Mouse (Mus musculus): ENCODE data around the gene Map3k21. TPM values are rescaled to one million over a fixed set of nuclear protein-coding genes. Genes with fewer than 3 reads are reported as not detected.

Gene Map3k21
- total and polyA plus RNA-seq, 3 experiments: not detected

GRCm38 (mm10) chr8:125960037-125960436 is 49.8 kb downstream of the Map3k21 start (continued):
- TF ChIP-seq SIN3A (IDR thresholded peaks at IDR 0.05; ENCODE audit: low read length): 0 out of 2 replicates have a peak, but pooled peaks have one; percentile 27
- TF ChIP-seq POLR2AphosphoS2 (IDR thresholded peaks at IDR 0.05; ENCODE audit: low read depth, low read length): no peak
- no peak for TF ChIP-seq KAT2A (IDR thresholded peaks at IDR 0.05; ENCODE audit: insufficient replicate concordance, low read length)
- no peak for TF ChIP-seq RCOR1 (conservative IDR thresholded peaks at IDR 0.05; ENCODE audit: low read depth, low read length)
- no peak for TF ChIP-seq JUND (conservative IDR thresholded peaks at IDR 0.05; ENCODE audit: low read depth, low read length)
- TF ChIP-seq ZNF384 (IDR thresholded peaks at IDR 0.05; ENCODE audit: low read depth, low read length): no peak
- no peak for TF ChIP-seq SMC3 (IDR thresholded peaks at IDR 0.05; ENCODE audit: low read depth, low read length)
- TF ChIP-seq TCF12 (IDR thresholded peaks at IDR 0.05; ENCODE audit: low read depth, low read length): peak; percentile 79
- TF ChIP-seq IRF4 (IDR thresholded peaks at IDR 0.05; ENCODE audit: low read depth, low read length): 0 out of 2 replicates have a peak, but pooled peaks have one; percentile 12
- TF ChIP-seq ZKSCAN1 (IDR thresholded peaks at IDR 0.05; ENCODE audit: borderline replicate concordance, low read depth, low read length): no peak
- no peak for TF ChIP-seq CHD2 (IDR thresholded peaks at IDR 0.05; ENCODE audit: low read length)
- TF ChIP-seq ELF1 (IDR thresholded peaks at IDR 0.05; ENCODE audit: low read depth, low read length): peak; percentile 87
- TF ChIP-seq GABPA (IDR thresholded peaks at IDR 0.05; ENCODE audit: insufficient replicate concordance, low read depth, low read length): no peak
- TF ChIP-seq NELFE (IDR thresholded peaks at IDR 0.05; ENCODE audit: low read depth, low read length): peak; percentile 75
- no peak for TF ChIP-seq RAD21 (IDR thresholded peaks at IDR 0.05; ENCODE audit: low read depth, low read length)
- TF ChIP-seq ZC3H11A (IDR thresholded peaks at IDR 0.05; ENCODE audit: low read depth, low read length): no peak
- TF ChIP-seq MAFK (IDR thresholded peaks at IDR 0.05; ENCODE audit: insufficient replicate concordance, low read length): no peak
- peak; percentile 55; the same call in 1 of the 2 replicates for TF ChIP-seq MAX (IDR thresholded peaks at IDR 0.05; ENCODE audit: low read length)
- no peak for TF ChIP-seq NRF1 (IDR thresholded peaks at IDR 0.05; ENCODE audit: low read depth, low read length)

GRCm38 (mm10) chr8:125961790-125962189 is 51.5 kb downstream of the Map3k21 start:
- in situ Hi-C loops (cut with MboI; ENCODE audit: low pct_ligation_motif_present, low pct_unique_long_range_greater_than_20kb, low sequenced_read_pairs): loop anchor here (25.0 kb wide), 2 partner anchors 426 to 526 kb away; partner anchors contain the start of gene Tarbp1
- H3K9me3 ChIP-seq (replicated peaks; ENCODE audit: low read length): peaks cover 7% of the 10 kb centered on the region
- TF ChIP-seq NRF1 (IDR thresholded peaks at IDR 0.05; ENCODE audit: low read depth, low read length) (no peak), USF2 (conservative IDR thresholded peaks at IDR 0.05; ENCODE audit: low read depth, low read length) (no peak), MXI1 (IDR thresholded peaks at IDR 0.05; ENCODE audit: low read depth, low read length) (no peak), MAX (IDR thresholded peaks at IDR 0.05; ENCODE audit: low read length) (no peak), ETS1 (conservative IDR thresholded peaks at IDR 0.05; ENCODE audit: low read depth, low read length) (no peak), RAD21 (IDR thresholded peaks at IDR 0.05; ENCODE audit: low read depth, low read length) (no peak), CTCF (conservative IDR thresholded peaks at IDR 0.05 in 1 of 2, IDR thresholded peaks at IDR 0.05 in 1 of 2; ENCODE audit: low read depth in 2 of 2, low read length in 2 of 2) (no peak), ZNF384 (IDR thresholded peaks at IDR 0.05; ENCODE audit: low read depth, low read length) (no peak), MAFK (IDR thresholded peaks at IDR 0.05; ENCODE audit: insufficient replicate concordance, low read length) (no peak), UBTF (IDR thresholded peaks at IDR 0.05; ENCODE audit: low read depth, low read length) (no peak), USF1 (IDR thresholded peaks at IDR 0.05; ENCODE audit: low read depth, low read length) (no peak), RCOR1 (conservative IDR thresholded peaks at IDR 0.05; ENCODE audit: low read depth, low read length) (no peak), HCFC1 (IDR thresholded peaks at IDR 0.05; ENCODE audit: low read depth, low read length) (no peak), CHD2 (IDR thresholded peaks at IDR 0.05; ENCODE audit: low read length) (no peak), MAZ (IDR thresholded peaks at IDR 0.05; ENCODE audit: low read depth, low read length) (no peak), ZMIZ1 (IDR thresholded peaks at IDR 0.05; ENCODE audit: low read depth, low read length) (no peak), SMC3 (IDR thresholded peaks at IDR 0.05; ENCODE audit: low read depth, low read length) (no peak)

More at GRCm38 (mm10) chr8:125961790-125962189, 51.5 kb downstream of the Map3k21 start:
- Histone ChIP-seq H3K36me3 (replicated peaks in 1 of 2; ENCODE audit: control insufficient read depth in 1 of 2, insufficient read depth in 1 of 2, low read length in 1 of 2) (peaks cover 14 to 17% of the 10 kb centered on the region in 2 experiments), H3K4me2 (ENCODE audit: insufficient read depth, low read depth, poor library complexity, severe bottlenecking) (no peak overlapping the region), H3K9ac (ENCODE audit: insufficient read depth, low read depth) (no peak overlapping the region), H3K27me3 (replicated peaks) (peaks cover 32% of the 10 kb centered on the region), H3K79me2 (replicated peaks; ENCODE audit: control insufficient read depth, extremely low read depth, insufficient read depth, poor library complexity, severe bottlenecking) (peaks cover 8% of the 10 kb centered on the region), H3K4me1 (ENCODE audit: control insufficient read depth in 1 of 2, insufficient read depth in 2 of 2) (peaks cover 6 to 8% of the 10 kb centered on the region in 2 experiments; a peak in 2 of 4 replicates), H3K4me3 (replicated peaks in 1 of 3; ENCODE audit: low read depth in 2 of 3, low read length in 2 of 3, poor library complexity in 1 of 3) (no peak overlapping the region), H3K27ac (ENCODE audit: insufficient read depth, low read depth) (no peak overlapping the region)
- DNase-seq (ENCODE audit: extremely low read depth): no peak
- dilution Hi-C loops (cut with MboI; ENCODE audit: extremely low pct_ligation_motif_present, extremely low pct_unique_long_range_greater_than_20kb, low sequenced_read_pairs): no loop called here
